Mouse (Mus musculus): ENCODE measurements around the gene Sprr3. TPM values are rescaled to one million over a fixed set of nuclear protein-coding genes. Genes with fewer than 3 reads are reported as not detected.
A peak's percentile ranks its signal among the peaks of the same experiment; 100 is the strongest.
"Not testable (repeated sequence)": the region's sequence is repeated elsewhere in the genome, so short reads cannot be mapped to it uniquely, and the experiment has no call there.

The Sprr3 gene
- 30.3 and 125 TPM in 2 replicates for polyA plus RNA-seq (2015; fragmentation: Nextera tagmentation; extraction: Ambion mirVana)

GRCm38 (mm10) chr3:92458620-92459019 lies at the start of gene Sprr3:
Gene Sprr3 (minus strand): TSS chr3:92458720.
- H3K27ac ChIP-seq, result no peak within 1 kb of the TSS
- no peaks in the 10 kb centered on the region for H3K9me3 ChIP-seq
- no peak within 1 kb of the TSS for H3K4me3 ChIP-seq (replicated peaks)
- no peaks in the 10 kb centered on the region for H3K27me3 ChIP-seq (replicated peaks)
- H3K9ac ChIP-seq, result no peak within 1 kb of the TSS
- H3K4me1 ChIP-seq, result no peaks in the 10 kb centered on the region
- H3K4me2 ChIP-seq, result no peak within 1 kb of the TSS
- no peak for ATAC-seq (ENCODE audit: insufficient read depth, low FRiP score, low read depth)
- no peaks in the 10 kb centered on the region for H3K36me3 ChIP-seq
- 62% methylated on average over 2 of the region's 2 CpGs for whole genome bisulfite sequencing

- peak; percentile 56 for ATAC-seq (ENCODE audit: insufficient read depth, low FRiP score, low read depth)
- H3K27ac ChIP-seq, result no peak overlapping the region
- H3K4me1 ChIP-seq, result no peaks in the 10 kb centered on the region
- H3K9ac ChIP-seq, result no peak overlapping the region
- H3K4me3 ChIP-seq (replicated peaks), result no peak overlapping the region
- no peak overlapping the region for H3K4me2 ChIP-seq
- WGBS, result 58% methylated on average over 1 of the region's 1 CpGs
- no peaks in the 10 kb centered on the region for H3K36me3 ChIP-seq
- H3K27me3 ChIP-seq (replicated peaks), result no peaks in the 10 kb centered on the region
- no peaks in the 10 kb centered on the region for H3K9me3 ChIP-seq
These were observed 49.7 kb upstream of the Sprr3 start for GRCm38 (mm10) chr3:92508185-92508584.

- no peak overlapping the region for H3K27ac ChIP-seq
- no peak overlapping the region for H3K9ac ChIP-seq
- H3K4me2 ChIP-seq, result no peak overlapping the region
- no peaks in the 10 kb centered on the region for H3K27me3 ChIP-seq (replicated peaks)
- H3K36me3 ChIP-seq, result no peaks in the 10 kb centered on the region
- H3K4me1 ChIP-seq, result no peaks in the 10 kb centered on the region
- ATAC-seq (ENCODE audit: insufficient read depth, low FRiP score, low read depth), result no peak
- no peak overlapping the region for H3K4me3 ChIP-seq (replicated peaks)
- H3K9me3 ChIP-seq, result no peaks in the 10 kb centered on the region
These were observed 45.0 kb upstream of the Sprr3 start for GRCm38 (mm10) chr3:92503528-92503927.

DNA sequence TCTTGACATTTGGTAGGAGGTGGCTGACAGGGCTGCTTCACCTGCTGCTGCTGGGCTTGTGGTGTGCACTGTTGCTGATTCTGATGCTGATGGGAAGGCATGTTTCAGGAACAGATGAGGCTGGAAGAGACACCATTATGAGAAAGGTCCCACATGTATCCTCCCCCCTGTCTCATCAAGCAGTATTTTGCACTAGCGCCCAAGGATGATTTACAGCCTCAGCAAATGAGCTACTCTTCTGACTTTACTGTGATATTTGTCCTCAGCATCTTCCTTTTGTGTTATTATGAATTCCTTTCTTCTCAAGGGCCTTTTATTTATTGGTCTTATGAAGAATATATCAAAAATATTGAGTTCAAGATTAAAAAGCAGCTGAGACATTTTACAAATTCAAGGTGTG lies 41.9 kb upstream of the Sprr3 start, which contains the start of gene Sprr4:
TSS of gene Sprr4 (minus strand) at position 101 of the 400 bp plus-strand sequence.
- no peaks in the 10 kb centered on the region for H3K36me3 ChIP-seq
- no peak for ATAC-seq (ENCODE audit: insufficient read depth, low FRiP score, low read depth)
- no peak within 1 kb of the TSS for H3K4me2 ChIP-seq
- 80% methylated on average over 1 of the region's 1 CpGs for WGBS
- H3K9me3 ChIP-seq, result no peaks in the 10 kb centered on the region
- no peak within 1 kb of the TSS for H3K9ac ChIP-seq
- no peaks in the 10 kb centered on the region for H3K4me1 ChIP-seq
- H3K27me3 ChIP-seq (replicated peaks), result no peaks in the 10 kb centered on the region
- H3K4me3 ChIP-seq (replicated peaks), result no peak within 1 kb of the TSS
- no peak within 1 kb of the TSS for H3K27ac ChIP-seq

DNA sequence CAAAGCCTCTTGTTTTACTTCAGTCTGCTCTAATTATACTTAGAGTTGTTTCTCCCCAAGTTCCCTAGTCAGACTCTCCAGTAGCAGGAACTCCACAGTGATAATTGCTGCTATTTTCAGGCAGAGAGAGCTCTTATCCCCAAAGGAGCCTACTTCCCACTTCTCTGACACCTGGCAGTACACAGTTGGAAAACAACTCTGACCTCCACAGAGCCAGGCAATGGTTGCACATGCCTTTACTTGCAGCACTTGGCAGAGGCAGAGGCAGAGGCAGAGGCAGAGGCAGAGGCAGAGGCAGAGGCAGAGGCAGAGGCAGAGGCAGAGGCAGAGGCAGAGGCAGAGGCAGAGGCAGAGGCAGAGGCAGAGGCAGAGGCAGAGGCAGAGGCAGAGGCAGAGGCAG lies 31.7 kb upstream of the Sprr3 start:
- H3K4me2 ChIP-seq; H3K9ac ChIP-seq; H3K27ac ChIP-seq; H3K9me3 ChIP-seq; ATAC-seq (ENCODE audit: insufficient read depth, low FRiP score, low read depth); H3K4me1 ChIP-seq; H3K36me3 ChIP-seq; H3K4me3 ChIP-seq (replicated peaks); H3K27me3 ChIP-seq (replicated peaks): not testable (repeated sequence)

DNA sequence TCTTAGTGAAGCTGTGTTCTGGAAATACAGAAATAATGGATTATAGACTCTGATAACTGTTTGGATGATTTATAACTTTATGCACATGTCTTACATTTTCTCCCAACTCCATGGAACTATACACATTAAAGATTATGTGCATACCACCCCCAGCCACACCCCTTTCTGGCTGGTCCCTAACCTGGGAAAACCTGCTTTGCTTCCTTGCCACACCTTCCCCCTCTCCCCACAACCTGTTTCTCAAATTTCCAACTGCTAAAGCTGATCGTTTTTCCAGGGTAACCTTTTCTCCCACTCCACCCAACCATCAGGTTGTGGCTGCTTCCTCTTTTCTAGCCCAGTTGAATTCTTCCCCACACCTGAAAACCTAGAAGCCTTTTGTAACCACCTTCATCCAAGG lies 27.8 kb upstream of the Sprr3 start:
- H3K36me3 ChIP-seq, result no peaks in the 10 kb centered on the region
- WGBS, result 45% methylated on average over 1 of the region's 1 CpGs
- H3K4me2 ChIP-seq, result no peak overlapping the region
- H3K9ac ChIP-seq, result no peak overlapping the region
- H3K4me1 ChIP-seq, result no peaks in the 10 kb centered on the region
- ATAC-seq (ENCODE audit: insufficient read depth, low FRiP score, low read depth), result peak; percentile 89
- no peaks in the 10 kb centered on the region for H3K27me3 ChIP-seq (replicated peaks)
- H3K27ac ChIP-seq, result peak overlapping the region; percentile 71; the same call in 1 of the 2 replicates
- no peak overlapping the region for H3K4me3 ChIP-seq (replicated peaks)
- no peaks in the 10 kb centered on the region for H3K9me3 ChIP-seq

DNA sequence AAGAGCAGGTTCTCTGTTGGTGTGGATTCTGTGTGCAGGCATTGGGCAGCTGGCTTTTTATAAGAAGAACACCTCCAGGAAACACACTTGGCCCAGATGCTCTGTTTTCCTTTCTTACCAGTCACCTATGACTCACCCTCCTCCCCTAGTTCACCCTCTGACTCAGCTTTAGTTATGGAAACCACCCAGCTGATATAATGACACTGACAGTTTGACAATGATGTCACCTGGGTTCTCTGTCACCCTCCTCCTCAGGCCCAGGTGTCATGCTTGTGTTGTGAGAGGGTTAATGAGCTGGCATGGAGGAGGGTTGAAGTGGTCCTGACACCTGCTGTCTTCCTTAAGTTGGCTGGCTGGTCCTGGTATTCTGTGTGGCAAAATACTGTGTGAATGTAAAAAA lies 27.3 kb upstream of the Sprr3 start, which contains the start of gene Sprr1a:
TSS of gene Sprr1a (minus strand) at position 33 of the 400 bp plus-strand sequence.
- Histone ChIP-seq H3K36me3 (no peaks in the 10 kb centered on the region), H3K4me2 (no peak within 1 kb of the TSS), H3K4me3 (replicated peaks) (no peak within 1 kb of the TSS), H3K4me1 (no peaks in the 10 kb centered on the region), H3K9me3 (no peaks in the 10 kb centered on the region), H3K9ac (no peak within 1 kb of the TSS), H3K27me3 (replicated peaks) (no peaks in the 10 kb centered on the region), H3K27ac (peak within 1 kb of the TSS; percentile 71; the same call in 1 of the 2 replicates)
- peak; percentile 80 for ATAC-seq (ENCODE audit: insufficient read depth, low FRiP score, low read depth)

GRCm38 (mm10) chr3:92481249-92481648 lies 22.7 kb upstream of the Sprr3 start:
- H3K4me3 ChIP-seq (replicated peaks); H3K27me3 ChIP-seq (replicated peaks); H3K27ac ChIP-seq; H3K4me2 ChIP-seq; H3K9ac ChIP-seq; ATAC-seq (ENCODE audit: insufficient read depth, low FRiP score, low read depth); H3K9me3 ChIP-seq; H3K4me1 ChIP-seq; H3K36me3 ChIP-seq: not testable (repeated sequence)

GRCm38 (mm10) chr3:92470111-92470510 lies 11.6 kb upstream of the Sprr3 start:
- 68% methylated on average over 2 of the region's 2 CpGs for WGBS
- H3K4me1 ChIP-seq, result no peaks in the 10 kb centered on the region
- no peak for ATAC-seq (ENCODE audit: insufficient read depth, low FRiP score, low read depth)
- H3K36me3 ChIP-seq, result no peaks in the 10 kb centered on the region
- H3K9ac ChIP-seq, result no peak overlapping the region
- no peak overlapping the region for H3K4me3 ChIP-seq (replicated peaks)
- no peaks in the 10 kb centered on the region for H3K27me3 ChIP-seq (replicated peaks)
- H3K9me3 ChIP-seq, result no peaks in the 10 kb centered on the region
- no peak overlapping the region for H3K27ac ChIP-seq
- H3K4me2 ChIP-seq, result no peak overlapping the region

- Histone ChIP-seq H3K9me3 (no peaks in the 10 kb centered on the region), H3K27me3 (replicated peaks) (no peaks in the 10 kb centered on the region), H3K36me3 (no peaks in the 10 kb centered on the region), H3K27ac (no peak overlapping the region), H3K4me3 (replicated peaks) (no peak overlapping the region), H3K4me2 (no peak overlapping the region), H3K4me1 (no peaks in the 10 kb centered on the region), H3K9ac (no peak overlapping the region)
- no peak for ATAC-seq (ENCODE audit: insufficient read depth, low FRiP score, low read depth)
These were observed 8.9 kb upstream of the Sprr3 start for GRCm38 (mm10) chr3:92467424-92467823.

DNA sequence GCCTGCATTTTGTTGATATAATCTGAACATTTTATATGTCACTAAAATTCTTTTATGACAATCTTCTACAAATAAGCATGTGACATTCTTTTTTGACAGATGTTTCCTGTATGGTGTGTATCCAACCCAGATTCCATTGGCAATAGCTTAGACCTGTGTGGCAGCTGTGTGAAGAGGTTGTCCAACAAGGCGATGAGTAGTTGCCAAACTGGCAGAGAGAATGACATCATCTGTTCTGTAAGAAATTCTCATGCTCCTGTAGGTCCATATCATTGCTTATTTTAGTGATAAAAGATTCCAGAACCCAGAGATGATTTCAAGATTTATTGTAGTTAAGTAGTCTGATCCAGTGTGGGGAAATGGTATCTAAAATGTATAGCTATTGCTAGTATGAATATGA lies 8.1 kb upstream of the Sprr3 start:
- Histone ChIP-seq H3K4me1 (no peaks in the 10 kb centered on the region), H3K9me3 (no peaks in the 10 kb centered on the region), H3K4me3 (replicated peaks) (no peak overlapping the region), H3K4me2 (no peak overlapping the region), H3K36me3 (no peaks in the 10 kb centered on the region), H3K27ac (no peak overlapping the region), H3K27me3 (replicated peaks) (no peaks in the 10 kb centered on the region), H3K9ac (no peak overlapping the region)
- 64% methylated on average over 1 of the region's 1 CpGs for WGBS
- ATAC-seq (ENCODE audit: insufficient read depth, low FRiP score, low read depth), result no peak

- 83% methylated on average over 5 of the region's 5 CpGs for WGBS
- H3K27me3 ChIP-seq (replicated peaks), result no peaks in the 10 kb centered on the region
- no peak for ATAC-seq (ENCODE audit: insufficient read depth, low FRiP score, low read depth)
- no peak overlapping the region for H3K4me3 ChIP-seq (replicated peaks)
- no peaks in the 10 kb centered on the region for H3K4me1 ChIP-seq
- H3K9ac ChIP-seq, result no peak overlapping the region
- no peak overlapping the region for H3K27ac ChIP-seq
- H3K36me3 ChIP-seq, result no peaks in the 10 kb centered on the region
- H3K4me2 ChIP-seq, result no peak overlapping the region
- no peaks in the 10 kb centered on the region for H3K9me3 ChIP-seq
These were observed 3.4 kb downstream of the Sprr3 start for GRCm38 (mm10) chr3:92455151-92455550.

DNA sequence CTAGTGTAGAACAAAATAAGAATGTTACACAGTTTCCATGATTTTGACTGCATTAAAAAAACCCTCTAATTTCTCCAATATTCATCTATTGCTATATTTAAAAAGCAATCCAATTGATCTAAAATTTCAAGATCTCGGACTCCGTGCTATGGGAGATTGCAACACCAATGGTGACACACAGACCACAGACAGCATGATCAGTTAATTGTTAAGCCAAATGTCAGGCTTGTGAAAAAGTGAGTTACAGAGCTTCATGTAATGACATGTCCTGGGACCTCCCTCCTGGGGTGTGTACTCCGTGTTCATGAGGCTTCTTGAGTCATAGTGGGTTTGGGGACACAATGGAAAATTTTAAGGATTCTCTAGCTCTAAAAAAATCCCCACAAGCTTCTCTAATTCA lies 18.3 kb downstream of the Sprr3 start:
- no peak overlapping the region for H3K4me3 ChIP-seq (replicated peaks)
- no peak for ATAC-seq (ENCODE audit: insufficient read depth, low FRiP score, low read depth)
- H3K9me3 ChIP-seq, result no peaks in the 10 kb centered on the region
- no peaks in the 10 kb centered on the region for H3K36me3 ChIP-seq
- H3K27me3 ChIP-seq (replicated peaks), result no peaks in the 10 kb centered on the region
- no peaks in the 10 kb centered on the region for H3K4me1 ChIP-seq
- H3K4me2 ChIP-seq, result no peak overlapping the region
- H3K27ac ChIP-seq, result no peak overlapping the region
- 80% methylated on average over 3 of the region's 3 CpGs for WGBS
- no peak overlapping the region for H3K9ac ChIP-seq

All from stomach, embryonic 15.5 days (tissue).